Mouse (Mus musculus) forebrain, embryonic 11.5 days (tissue): ENCODE results near the gene Svs4. TPM values are rescaled to one million over a fixed set of nuclear protein-coding genes. Genes with fewer than 3 reads are reported as not detected.
"Not testable (repeated sequence)": the region's sequence is repeated elsewhere in the genome, so short reads cannot be mapped to it uniquely, and the experiment has no call there.

Experiments
- ATAC-seq: fragments of 200-750 bp; cut with Nextera tagmentation; replicated peaks from 2 replicates; pipeline ENCODE4 v1.8.0; 2017; ENCODE audit warnings: moderate TSS enrichment; ENCODE audit not compliant: low FRiP score
- DNase-seq: peaks from one replicate; pipeline ENCODE4 v3.0.0-alpha.2; 2017; ENCODE audit warnings: low spot score
- H3K27ac ChIP-seq: fragments of 300-500 bp; sonication (generic); 2 replicates; pipeline ENCODE4 v1.5.1; 2014; ENCODE audit warnings: low read depth, low read length
- H3K27me3 ChIP-seq: fragments of 300-500 bp; sonication (generic); 2 replicates; pipeline ENCODE4 v1.6.1; 2014; ENCODE audit warnings: mild to moderate bottlenecking, low read length, mixed read lengths; ENCODE audit not compliant: control insufficient read depth, insufficient read depth
- H3K36me3 ChIP-seq: fragments of 300-500 bp; sonication (generic); 2 replicates; pipeline ENCODE4 v1.6.1; 2014; ENCODE audit warnings: mild to moderate bottlenecking, low read length, moderate library complexity, mixed read lengths; ENCODE audit not compliant: control insufficient read depth, insufficient read depth
- H3K4me1 ChIP-seq: fragments of 300-500 bp; sonication (generic); replicated peaks from 2 replicates; pipeline ENCODE4 v1.6.1; 2014; ENCODE audit warnings: low read length, mixed read lengths; ENCODE audit not compliant: control insufficient read depth, insufficient read depth
- H3K4me2 ChIP-seq: fragments of 300-500 bp; sonication (generic); 2 replicates; pipeline ENCODE4 v1.6.1; 2014; ENCODE audit warnings: low read depth, mild to moderate bottlenecking, low read length, moderate library complexity, mixed read lengths; ENCODE audit not compliant: severe bottlenecking
- H3K4me3 ChIP-seq: fragments of 300-500 bp; sonication (generic); 2 replicates; pipeline ENCODE4 v1.5.1; 2014; ENCODE audit warnings: low read depth, low read length
- H3K9ac ChIP-seq: fragments of 300-500 bp; sonication (generic); 2 replicates; pipeline ENCODE4 v1.6.1; 2014; ENCODE audit warnings: low read length
- H3K9me3 ChIP-seq: fragments of 300-500 bp; sonication (generic); 2 replicates; pipeline ENCODE4 v1.6.1; 2016; ENCODE audit warnings: low read length, mixed read lengths; ENCODE audit not compliant: control insufficient read depth
- WGBS: fragments of 180-500 bp; shearing (Covaris S2); extraction: QIAGEN DNeasy Blood & Tissue Kit; methylation state at CpG from one replicate; pipeline ENCODE4 v1.1.7; 2014; 5-methylcytosine and 5-hydroxymethylcytosine counted together
- polyA plus RNA-seq: library from polyadenylated mRNA; unstranded; fragments of >200 nt; fragmentation: Nextera tagmentation; extraction: Ambion mirVana; gene quantifications from 2 replicates; pipeline ENCODE4 v1.2.1, GENCODE M21; 2014

The Svs4 gene
- polyA plus RNA-seq, result not detected in 2 replicates

- ATAC-seq (no peak), DNase-seq (no peak)
- WGBS, result 93% methylated on average over 4 of the region's 4 CpGs
- no peak within 1 kb of the TSS for H3K9ac ChIP-seq
- H3K27me3 ChIP-seq, result no peaks in the 10 kb centered on the region
- no peaks in the 10 kb centered on the region for H3K4me1 ChIP-seq
- no peaks in the 10 kb centered on the region for H3K36me3 ChIP-seq
- H3K4me3 ChIP-seq, result no peak within 1 kb of the TSS
- no peak within 1 kb of the TSS for H3K4me2 ChIP-seq
- no peak within 1 kb of the TSS for H3K27ac ChIP-seq
- H3K9me3 ChIP-seq, result no peaks in the 10 kb centered on the region
These were observed at the start of gene Svs4 for GRCm38 (mm10) chr2:164278359-164278758. Gene Svs4, minus strand, starts transcription at chr2:164278459.

GRCm38 (mm10) chr2:164320983-164321382 is 42.7 kb upstream of the Svs4 start:
- Histone ChIP-seq H3K27ac (no peak overlapping the region), H3K9ac (no peak overlapping the region), H3K36me3 (no peaks in the 10 kb centered on the region), H3K27me3 (no peaks in the 10 kb centered on the region), H3K4me3 (no peak overlapping the region), H3K9me3 (no peaks in the 10 kb centered on the region), H3K4me2 (no peak overlapping the region), H3K4me1 (no peaks in the 10 kb centered on the region)
- WGBS, result 88% methylated on average over 6 of the region's 6 CpGs
- ATAC-seq (no peak), DNase-seq (no peak)

GRCm38 (mm10) chr2:164316451-164316850 is 38.2 kb upstream of the Svs4 start, which contains the start of gene Svs6:
Gene Svs6, plus strand, starts transcription at chr2:164316751.
- H3K9me3 ChIP-seq, ATAC-seq, DNase-seq, H3K4me3 ChIP-seq, H3K36me3 ChIP-seq, H3K4me2 ChIP-seq, H3K4me1 ChIP-seq, H3K27ac ChIP-seq, H3K27me3 ChIP-seq, H3K9ac ChIP-seq: not testable (repeated sequence)
- 68% methylated on average over 1 of the region's 1 CpGs for WGBS

GRCm38 (mm10) chr2:164315460-164315859 is 37.2 kb upstream of the Svs4 start:
- H3K27ac ChIP-seq, ATAC-seq, DNase-seq, H3K4me1 ChIP-seq, H3K9me3 ChIP-seq, H3K36me3 ChIP-seq, H3K4me2 ChIP-seq, H3K27me3 ChIP-seq, H3K9ac ChIP-seq, H3K4me3 ChIP-seq: not testable (repeated sequence)

GRCm38 (mm10) chr2:164312599-164312998 is 34.3 kb upstream of the Svs4 start:
- Histone ChIP-seq H3K4me3 (no peak overlapping the region), H3K4me2 (no peak overlapping the region), H3K4me1 (no peaks in the 10 kb centered on the region), H3K9me3 (no peaks in the 10 kb centered on the region), H3K27ac (no peak overlapping the region), H3K36me3 (no peaks in the 10 kb centered on the region), H3K27me3 (no peaks in the 10 kb centered on the region), H3K9ac (no peak overlapping the region)
- DNase-seq, result no peak
- WGBS, result 92% methylated on average over 5 of the region's 5 CpGs
- ATAC-seq, result no peak

- ATAC-seq, H3K4me2 ChIP-seq, H3K27me3 ChIP-seq, H3K36me3 ChIP-seq, H3K9me3 ChIP-seq, H3K4me1 ChIP-seq, H3K9ac ChIP-seq, H3K27ac ChIP-seq, DNase-seq, H3K4me3 ChIP-seq: not testable (repeated sequence)
- WGBS, result 86% methylated on average over 1 of the region's 1 CpGs
These were observed 10.7 kb upstream of the Svs4 start, which contains the start of gene Svs3a for GRCm38 (mm10) chr2:164288968-164289367. Gene Svs3a, plus strand, starts transcription at chr2:164289268.

GRCm38 (mm10) chr2:164256540-164256939 is 21.7 kb downstream of the Svs4 start, which contains the start of gene Svs3b:
Gene Svs3b, minus strand, starts transcription at chr2:164256640.
- not testable (repeated sequence) for ATAC-seq

GRCm38 (mm10) chr2:164238366-164238765 is 39.9 kb downstream of the Svs4 start, which contains the start of gene Svs2:
Gene Svs2, minus strand, starts transcription at chr2:164238466.
- H3K36me3 ChIP-seq, result no peaks in the 10 kb centered on the region
- H3K4me3 ChIP-seq, result no peak within 1 kb of the TSS
- no peaks in the 10 kb centered on the region for H3K27me3 ChIP-seq
- 87% methylated on average over 3 of the region's 3 CpGs for WGBS
- no peak within 1 kb of the TSS for H3K9ac ChIP-seq
- no peak within 1 kb of the TSS for H3K4me2 ChIP-seq
- DNase-seq (no peak), ATAC-seq (no peak)
- H3K27ac ChIP-seq, result no peak within 1 kb of the TSS
- no peaks in the 10 kb centered on the region for H3K9me3 ChIP-seq
- no peaks in the 10 kb centered on the region for H3K4me1 ChIP-seq

More at GRCm38 (mm10) chr2:164256540-164256939, 21.7 kb downstream of the Svs4 start, which contains the start of gene Svs3b:
- H3K27ac ChIP-seq, H3K4me3 ChIP-seq, H3K4me1 ChIP-seq, H3K27me3 ChIP-seq, H3K9ac ChIP-seq, H3K36me3 ChIP-seq, H3K9me3 ChIP-seq, DNase-seq, H3K4me2 ChIP-seq: not testable (repeated sequence)
- 82% methylated on average over 1 of the region's 1 CpGs for WGBS

- 92% methylated on average over 8 of the region's 8 CpGs for WGBS
- ATAC-seq (no peak), DNase-seq (no peak)
- H3K9me3 ChIP-seq, result no peaks in the 10 kb centered on the region
- H3K9ac ChIP-seq, result no peak overlapping the region
- no peaks in the 10 kb centered on the region for H3K36me3 ChIP-seq
- no peaks in the 10 kb centered on the region for H3K27me3 ChIP-seq
- H3K4me1 ChIP-seq, result no peaks in the 10 kb centered on the region
- H3K4me3 ChIP-seq, result no peak overlapping the region
- H3K27ac ChIP-seq, result no peak overlapping the region
- no peak overlapping the region for H3K4me2 ChIP-seq
These were observed 45.6 kb downstream of the Svs4 start for GRCm38 (mm10) chr2:164232671-164233070.
